Mouse (Mus musculus): ENCODE data around the gene Timm29.

Gene Timm29

DNA sequence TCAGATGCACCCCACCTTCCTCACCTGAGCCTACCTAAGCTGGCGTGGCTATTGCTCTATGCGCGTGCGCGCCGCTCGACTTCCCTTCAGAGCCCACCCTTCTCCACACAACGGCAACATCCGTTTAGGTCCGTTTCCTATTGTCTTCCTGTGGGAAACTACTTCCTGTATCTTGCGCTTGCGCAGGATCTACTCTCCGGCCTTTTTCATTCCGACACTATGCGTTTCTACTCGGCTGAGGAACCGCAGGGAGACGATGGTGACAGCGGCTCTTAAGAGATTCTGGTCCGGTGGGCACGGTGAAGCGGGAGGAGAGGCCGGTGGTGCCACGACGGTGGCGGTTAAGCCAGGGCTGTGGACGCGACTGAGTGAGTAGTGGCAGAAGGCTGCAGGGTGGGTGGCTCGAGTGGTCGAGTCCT, at the start of gene Timm29, which contains the start of gene Yipf2:
Timm29 (plus strand) TSS at position 20 of the 419 bp plus-strand sequence.
Yipf2 (minus strand) TSS at position 126 of the 419 bp plus-strand sequence.
- DNase-seq (ENCODE audit: low read depth, low spot score): peak; percentile 99

DNA sequence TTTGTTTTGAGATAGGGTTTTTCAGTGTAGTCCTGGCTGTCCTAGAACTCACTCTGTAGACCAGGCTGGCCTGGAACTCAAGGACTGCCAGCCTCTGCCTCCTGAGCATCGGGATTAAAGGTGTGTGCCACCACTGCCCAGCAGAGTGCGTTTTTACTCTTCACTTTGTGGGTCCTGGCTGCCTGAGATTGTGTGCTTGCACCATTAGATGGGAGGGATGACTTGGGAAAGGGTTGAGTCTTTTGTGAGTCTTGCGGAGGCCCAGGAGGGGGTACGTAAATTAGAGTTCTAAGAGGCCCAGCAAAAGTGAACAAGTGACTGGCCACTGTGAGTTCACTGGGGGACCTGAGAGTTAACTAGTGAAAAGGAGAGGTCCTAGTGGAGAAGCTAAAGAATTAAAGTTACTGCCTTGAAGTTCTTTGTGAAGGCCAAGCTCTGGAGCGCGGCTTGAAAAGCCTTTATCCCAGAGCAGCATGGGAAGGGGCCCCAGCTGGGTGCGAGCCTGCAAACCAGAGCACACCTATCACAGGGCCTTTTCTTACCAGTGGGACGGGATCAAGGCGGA, 47.1 kb upstream of the Timm29 start:
- DNase-seq (ENCODE audit: low read depth, low spot score): peak; percentile 98

DNA sequence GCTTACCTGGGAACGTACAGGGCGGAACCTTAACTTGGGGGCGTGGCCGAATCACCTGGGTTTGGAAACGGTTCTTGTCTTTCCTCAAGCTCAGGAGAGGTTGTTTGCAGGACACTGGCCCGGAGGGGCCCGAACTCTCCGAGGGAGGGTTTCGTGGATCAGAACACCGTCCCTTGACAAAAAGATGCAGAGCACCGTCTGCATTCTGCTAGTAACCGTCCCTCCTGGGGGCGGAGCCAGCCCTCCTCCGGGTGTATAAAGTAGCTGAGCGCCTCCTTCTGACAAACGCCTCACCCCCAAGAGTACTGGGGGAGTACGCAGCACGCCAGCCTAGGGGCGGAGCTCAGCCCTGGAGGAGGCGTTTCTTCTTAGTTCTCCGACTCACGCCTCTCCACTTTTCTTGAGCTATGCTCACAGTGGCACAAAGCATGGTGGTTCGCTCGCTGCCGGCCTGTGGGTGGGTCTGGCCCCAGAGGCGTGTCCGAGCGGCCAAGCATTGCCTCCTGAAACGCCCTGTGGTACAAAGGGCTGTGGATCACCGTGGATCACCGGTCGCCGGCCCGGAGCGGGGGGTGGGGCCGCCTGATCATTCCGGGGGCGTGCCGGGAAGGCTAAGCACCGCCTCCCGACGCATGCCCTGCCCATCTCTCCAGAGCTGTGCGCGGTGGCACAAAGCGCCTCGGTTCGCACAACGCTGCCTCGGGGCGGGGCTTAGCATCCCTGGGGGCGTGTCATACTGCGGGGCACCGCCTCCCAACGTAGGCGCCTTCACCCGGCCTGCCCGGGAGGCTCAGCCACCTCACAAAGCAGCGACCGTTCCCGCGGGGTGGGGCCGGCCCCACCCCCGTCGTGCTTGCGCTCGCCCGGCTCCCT, 46.4 kb upstream of the Timm29 start:
- peak; percentile 99 for DNase-seq (ENCODE audit: low read depth, low spot score)

DNA sequence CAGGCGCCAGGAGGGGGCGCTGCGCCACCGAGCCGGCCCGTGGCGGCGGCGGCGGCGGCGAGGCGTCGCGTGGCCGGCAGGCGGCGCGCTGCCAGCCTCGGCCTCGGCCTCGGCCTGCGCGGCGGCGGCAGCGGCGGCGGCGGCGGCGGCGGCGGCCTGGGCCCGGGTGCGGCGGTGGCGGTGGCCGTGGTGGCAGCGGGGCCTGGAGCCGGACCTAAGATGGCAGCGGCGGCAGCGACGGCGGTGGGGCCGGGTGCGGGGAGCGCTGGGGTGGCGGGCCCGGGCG, 45.8 kb upstream of the Timm29 start, which contains the start of gene Carm1:
Carm1 (plus strand) TSS at position 106 of the 286 bp plus-strand sequence.
- DNase-seq (ENCODE audit: low read depth, low spot score): no peak

DNA sequence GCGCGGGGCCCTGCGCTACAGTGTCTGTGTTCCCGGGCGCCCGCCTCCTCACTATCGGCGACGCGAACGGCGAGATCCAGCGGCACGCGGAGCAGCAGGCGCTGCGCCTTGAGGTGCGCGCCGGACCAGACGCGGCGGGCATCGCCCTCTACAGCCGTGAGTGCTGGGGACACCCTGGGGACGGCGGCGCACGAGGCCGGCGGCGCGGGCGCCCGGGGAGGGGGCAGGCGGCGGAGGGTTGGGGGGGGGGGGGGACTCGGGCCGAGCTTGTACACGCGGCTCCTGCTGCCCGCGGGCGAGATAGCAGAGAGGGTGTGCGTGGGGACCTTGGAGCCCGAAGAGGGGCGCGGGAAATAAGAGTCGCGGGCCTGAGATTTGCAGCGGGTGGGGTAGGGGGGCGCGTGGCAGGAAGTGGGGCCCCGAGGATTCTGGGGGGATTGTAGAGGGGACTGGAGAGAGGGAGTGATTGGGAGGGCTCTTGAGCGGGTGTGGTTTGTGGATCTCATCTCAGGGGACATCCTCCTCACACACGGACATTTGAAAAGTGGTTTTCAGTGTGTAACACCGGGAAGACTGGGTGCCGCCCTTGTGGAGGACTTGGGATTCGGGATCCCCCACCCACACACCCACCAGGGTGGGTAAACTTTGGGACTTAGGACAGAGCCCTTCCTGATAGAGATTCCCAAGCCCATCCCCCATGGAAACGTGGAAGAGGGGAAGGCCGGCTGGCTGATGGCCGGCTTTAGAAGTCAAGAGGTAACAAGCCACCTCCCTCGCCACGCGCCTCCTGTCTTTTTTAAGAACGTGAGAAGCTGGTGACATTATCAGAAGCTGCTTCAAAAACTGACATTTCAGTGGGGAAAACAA, 45.2 kb upstream of the Timm29 start:
- DNase-seq (ENCODE audit: low read depth, low spot score): peak; percentile 78

DNA sequence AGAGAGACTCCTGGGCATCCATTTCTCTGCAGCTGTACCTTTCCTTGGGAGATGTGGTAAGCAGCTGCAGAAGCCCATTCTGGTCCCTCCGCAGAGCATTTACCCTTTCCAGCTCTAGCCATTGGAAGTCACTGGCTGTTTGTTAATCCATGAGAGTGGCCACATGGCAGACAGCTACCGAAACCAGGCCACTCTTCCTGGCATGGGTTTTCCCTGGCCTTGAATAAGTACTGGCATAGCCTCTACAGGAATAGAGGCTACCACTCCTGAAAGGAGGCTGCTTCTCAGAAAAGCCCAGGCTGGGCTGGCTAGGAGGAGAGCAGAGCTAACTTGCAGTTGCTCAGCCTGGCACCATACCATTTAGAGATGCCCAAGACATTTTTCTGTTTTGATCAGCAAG, 41.5 kb upstream of the Timm29 start:
- DNase-seq (ENCODE audit: low read depth, low spot score): no peak

DNA sequence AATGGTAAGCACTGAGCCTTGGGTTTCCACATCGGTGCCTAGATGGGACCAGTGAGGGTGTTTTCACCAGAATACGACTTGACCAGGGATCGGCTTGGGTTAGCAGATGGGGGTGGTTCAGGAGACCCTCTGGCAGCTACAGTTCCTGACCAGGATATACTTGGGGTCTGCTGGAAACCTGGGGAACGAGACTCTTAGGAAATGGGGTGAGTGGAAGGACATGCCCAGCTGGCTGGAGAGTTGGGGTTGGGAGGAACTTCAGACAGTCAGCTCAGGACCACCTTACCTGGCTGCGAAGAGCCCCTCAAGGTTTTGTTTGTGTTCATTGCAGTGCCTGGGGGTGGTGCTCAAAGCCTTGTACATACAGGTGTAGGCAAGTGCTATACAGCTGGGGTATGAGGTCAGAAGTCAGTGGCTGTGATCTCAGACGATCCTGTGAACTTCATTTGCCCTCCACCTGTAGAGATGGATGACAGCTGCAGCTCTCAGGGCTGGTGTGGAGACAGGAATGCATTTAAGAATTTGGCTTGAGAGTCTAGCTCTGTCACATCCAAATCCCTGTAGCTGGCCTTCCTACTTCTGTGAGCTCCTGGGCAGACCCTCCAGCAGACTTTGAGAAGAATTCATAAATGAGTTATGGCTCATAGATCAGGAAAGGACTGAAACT, 38.8 kb upstream of the Timm29 start:
- DNase-seq (ENCODE audit: low read depth, low spot score): no peak

DNA sequence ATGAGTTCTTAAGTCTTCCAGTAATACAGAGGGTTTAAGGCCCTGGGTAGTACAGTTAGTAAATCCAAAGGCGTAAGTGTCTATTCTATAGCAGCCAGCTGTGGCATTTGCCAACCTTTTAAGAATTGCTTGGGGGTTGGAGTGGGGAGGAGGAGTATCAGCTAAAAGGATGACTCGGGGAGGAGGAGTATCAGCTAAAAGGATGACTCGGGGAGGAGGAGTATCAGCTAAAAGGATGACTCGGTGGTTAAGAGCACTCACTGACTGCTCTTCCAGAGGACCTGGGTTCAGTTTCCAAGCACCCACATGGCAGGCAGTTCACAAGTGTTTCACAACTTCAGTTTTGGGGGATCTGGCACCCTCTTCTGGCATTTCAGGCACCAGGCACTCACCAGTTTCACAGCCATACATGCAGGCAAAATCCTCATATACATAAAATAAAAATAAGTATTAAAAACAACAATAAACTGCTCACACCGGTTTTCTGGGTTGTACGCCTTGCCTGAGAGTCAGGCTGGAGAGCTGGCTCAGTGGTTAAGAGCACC, 37.3 kb upstream of the Timm29 start:
- DNase-seq (ENCODE audit: low read depth, low spot score): peak; percentile 41

DNA sequence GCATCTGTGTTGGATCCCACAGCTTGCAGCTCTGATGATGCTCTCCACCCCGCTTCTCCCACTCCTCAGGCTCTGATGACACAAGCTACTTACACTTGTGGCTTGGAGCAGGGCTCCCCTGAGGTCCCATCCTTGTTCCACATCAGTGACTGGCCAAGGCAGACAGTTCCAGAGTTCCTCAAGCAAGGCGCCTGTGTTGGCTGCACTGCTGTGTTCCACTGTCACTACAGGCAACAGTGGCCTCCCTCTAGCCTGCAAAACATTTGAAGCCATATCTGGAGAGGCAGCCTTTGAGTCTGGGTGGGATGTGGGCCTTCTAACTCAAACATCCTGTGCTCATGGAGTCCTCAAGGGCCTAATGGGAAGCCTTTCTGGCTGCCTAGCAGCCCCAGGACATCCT, 35.5 kb upstream of the Timm29 start:
- DNase-seq (ENCODE audit: low read depth, low spot score): no peak

DNA sequence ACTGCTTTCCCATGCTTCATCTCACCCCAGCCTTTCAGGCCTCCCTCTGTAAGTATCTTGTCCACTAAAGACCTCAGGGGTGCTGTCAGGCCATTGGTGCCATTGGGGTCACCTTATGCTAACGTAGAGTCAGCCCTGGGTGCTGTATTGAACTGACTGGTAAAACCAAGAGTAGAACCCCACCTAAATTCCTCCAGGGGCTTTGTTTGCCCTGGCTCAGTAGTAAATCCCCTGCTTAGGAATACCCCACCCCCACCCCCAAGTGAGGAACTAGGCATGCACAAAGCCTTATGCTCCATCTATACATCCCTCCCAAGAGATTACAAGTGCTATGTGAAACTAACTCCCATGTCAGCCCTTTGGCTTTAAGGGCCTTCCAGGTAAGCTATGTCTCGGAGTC, 35.0 kb upstream of the Timm29 start:
- peak; percentile 84 for DNase-seq (ENCODE audit: low read depth, low spot score)

DNA sequence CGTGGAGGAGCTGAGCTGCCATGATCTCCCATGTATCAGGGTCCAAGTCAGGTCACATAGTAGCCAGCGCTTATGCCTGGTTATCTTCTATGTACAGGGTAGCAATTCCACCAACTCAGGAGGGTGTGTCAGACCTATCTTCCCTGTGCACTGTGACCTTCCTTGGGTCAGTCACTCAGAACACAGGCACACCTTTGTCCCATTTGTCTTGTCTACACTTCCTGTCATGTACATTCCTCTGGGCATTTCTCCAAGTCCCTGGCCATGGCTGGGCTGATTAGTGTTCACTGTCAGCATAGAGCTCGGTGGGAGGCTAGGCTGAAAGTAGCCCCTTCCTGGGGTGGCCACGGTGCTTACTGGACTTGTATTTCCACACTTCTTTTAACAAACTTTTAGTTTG, 34.2 kb upstream of the Timm29 start:
- peak; percentile 52 for DNase-seq (ENCODE audit: low read depth, low spot score)

DNA sequence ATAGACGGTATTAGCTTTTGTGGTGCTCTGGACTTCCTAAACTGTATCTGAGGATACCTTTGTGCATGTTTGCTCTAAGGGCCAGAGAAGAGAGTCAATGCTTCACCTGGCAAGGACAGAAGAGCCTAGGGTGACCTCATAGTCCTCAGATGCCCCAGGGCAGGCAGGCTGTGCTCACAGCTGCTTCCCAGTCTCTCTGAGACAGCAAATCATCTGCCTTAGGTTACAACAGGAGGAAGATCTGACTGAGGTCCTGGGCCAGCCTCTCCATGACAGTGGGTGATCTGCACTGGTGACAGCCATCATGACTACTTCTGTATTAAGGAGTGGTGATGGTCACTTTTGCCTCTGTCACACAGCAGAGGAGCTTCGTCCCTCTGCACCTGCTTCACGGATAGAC, 33.4 kb upstream of the Timm29 start:
- DNase-seq (ENCODE audit: low read depth, low spot score): no peak

DNA sequence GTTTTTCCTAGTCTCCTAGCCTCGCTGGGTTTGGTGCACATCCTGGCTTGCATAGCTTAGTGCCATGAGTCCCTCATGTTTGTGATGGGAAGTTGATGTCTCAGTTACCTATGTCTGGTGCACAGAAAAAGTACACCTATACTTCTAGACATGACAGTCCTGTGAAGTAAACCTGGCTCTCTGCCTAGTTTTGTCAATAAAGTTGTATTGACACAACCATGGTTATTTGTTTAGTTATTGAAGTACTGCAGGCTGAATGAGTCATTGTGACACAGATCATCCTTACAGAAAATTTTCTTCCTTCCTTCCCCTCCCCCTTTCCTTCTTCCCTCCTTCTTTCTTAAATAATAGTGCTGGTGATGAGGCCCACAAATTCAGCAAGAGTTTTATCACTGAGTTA, 28.1 kb upstream of the Timm29 start:
- no peak for DNase-seq (ENCODE audit: low read depth, low spot score)

DNA sequence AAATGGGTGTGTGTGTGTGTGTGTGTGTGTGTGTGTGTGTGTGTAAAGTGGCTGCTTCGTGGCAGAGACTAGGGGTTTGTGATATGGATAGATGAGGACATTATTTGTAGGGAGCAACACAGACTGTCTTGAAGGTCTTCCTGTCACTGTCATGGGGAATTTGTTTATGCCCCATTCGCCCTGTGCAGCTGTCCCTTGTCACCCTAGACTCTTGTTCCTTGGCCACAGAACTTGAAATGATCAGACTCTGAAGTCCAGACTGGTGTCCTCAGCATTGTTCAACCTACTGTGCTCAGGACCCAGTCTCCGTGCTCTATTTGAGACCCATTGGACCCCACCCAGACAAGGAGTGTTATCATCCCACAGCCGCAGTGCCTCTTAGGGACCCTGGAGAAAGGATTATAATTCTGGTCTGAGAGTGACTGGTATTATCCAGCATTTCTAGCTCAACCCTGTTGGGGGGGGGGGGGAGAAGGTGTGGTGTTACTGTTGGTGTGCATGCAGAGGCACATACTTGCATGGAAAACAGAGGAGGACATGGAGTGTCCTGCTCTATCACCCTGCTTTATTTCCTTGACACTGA, 27.4 kb upstream of the Timm29 start:
- no peak for DNase-seq (ENCODE audit: low read depth, low spot score)

DNA sequence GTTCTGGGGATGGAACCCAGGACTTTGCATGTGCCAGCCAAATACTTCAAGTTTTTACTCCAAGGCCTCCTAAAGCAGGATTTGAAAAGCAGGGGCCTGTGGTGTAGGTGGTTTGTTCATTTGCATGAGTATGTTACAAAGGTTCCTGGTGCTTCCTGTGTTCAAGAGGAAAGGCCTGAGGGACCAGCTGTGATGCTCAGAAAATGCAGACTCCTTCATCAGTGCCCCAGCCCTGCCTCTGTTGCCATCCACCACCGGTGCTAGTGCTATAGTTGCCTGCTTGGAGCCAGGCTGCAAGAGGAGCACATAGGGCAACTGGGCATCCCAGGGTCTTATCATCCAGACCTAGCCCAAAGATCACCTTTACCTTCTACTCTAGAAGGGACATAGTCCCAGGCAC, 26.0 kb upstream of the Timm29 start:
- DNase-seq (ENCODE audit: low read depth, low spot score): no peak

DNA sequence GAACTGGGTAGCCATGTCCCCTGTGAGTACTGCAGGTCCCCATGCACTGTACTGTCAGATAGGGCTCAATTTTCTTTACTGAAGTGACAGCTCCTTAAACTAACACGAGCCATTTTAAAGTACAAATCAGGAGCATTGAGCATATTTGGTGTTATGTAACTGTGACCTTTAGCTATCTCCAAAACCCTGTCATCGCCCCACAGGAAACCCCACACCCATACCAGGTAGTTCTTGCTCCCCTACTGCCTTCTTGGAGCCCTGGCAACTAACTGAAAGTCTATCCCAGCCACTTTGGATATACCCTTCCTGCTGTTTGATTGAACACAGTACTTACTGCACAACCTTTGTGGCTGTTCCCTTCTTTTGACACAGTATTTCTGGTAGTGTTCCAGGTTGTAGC, 25.5 kb upstream of the Timm29 start:
- no peak for DNase-seq (ENCODE audit: low read depth, low spot score)

DNA sequence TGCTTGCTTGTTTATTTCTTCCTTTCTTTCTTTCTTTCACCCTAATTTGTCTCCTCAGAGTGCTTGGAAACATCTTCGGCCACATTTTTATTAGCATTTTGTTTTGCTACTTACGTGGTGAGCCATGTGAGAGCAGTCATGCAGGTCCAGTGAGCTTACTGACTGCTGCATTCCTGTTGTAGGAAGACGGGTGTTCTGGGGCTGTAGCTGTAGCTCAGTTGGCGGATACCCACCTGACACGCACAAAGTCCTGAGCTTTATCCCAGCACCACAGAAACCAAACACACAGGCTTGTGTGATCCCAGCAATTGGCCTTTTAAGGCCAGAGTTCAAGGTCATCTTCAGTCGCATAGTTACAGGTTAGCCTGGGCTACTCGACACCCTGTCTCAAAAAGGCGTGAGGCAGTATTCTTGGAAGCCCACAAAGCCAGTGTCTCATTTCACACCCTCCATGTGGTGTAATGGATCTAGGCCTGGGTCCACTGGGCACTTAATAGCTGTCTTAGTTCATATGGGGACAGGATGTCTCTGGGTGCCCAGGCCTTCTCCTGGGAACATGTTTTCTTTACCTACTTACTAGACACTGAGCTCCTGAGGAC, 23.8 kb upstream of the Timm29 start:
- DNase-seq (ENCODE audit: low read depth, low spot score): peak; percentile 38

DNA sequence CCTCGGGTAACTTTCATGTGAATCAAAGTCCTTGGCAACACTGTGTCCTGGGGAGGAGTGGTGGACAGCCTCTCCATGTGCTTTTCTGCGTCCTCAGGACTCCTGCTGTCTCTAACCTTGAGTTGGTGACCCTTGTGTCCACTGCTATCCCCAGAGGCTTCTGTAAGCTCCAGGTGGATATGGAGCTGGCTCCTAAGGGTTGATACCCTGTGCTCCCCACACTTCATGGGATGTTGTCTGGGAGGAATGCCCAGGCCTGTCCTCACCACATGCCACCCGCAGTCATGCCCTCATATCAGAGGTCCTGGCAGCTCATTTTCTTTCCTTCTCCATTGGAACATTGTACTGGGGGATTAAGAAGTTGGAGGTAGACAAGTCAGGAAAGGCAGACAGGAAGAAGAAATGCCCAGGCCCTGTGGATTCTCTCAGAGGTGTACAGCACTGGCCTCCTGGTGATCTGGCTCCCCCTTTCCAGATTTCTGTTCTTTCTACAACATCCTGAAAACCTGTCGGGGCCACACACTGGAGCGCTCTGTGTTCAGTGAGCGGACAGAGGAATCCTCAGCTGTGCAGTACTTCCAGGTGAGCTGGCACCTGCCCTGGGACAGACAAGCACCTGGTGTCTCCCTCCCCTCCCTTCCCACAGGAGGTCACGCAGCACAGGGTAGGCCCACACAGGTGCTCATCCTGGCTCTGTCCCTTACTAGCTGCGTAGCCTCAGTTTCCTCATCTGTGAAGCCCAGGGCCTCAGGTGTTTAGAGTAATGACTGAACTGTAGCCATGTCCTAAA, 18.3 kb upstream of the Timm29 start:
- no peak for DNase-seq (ENCODE audit: low read depth, low spot score)

DNA sequence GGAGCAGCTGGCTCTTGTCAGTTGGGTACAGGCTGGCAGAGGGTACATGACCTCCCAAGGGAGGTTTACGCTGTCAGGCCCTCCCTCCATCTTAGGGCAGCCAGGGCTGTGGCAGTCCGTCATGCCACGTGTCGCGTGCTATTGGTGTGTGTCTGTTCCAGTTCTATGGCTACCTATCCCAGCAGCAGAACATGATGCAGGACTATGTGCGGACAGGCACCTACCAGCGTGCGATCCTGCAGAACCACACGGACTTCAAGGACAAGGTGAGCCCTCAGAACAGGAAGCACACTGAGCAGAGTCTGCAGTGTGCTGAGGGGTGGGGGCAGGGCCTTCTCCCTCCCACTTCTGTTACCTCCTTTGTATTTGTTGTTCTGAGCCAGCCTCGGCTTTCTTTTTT, 17.3 kb upstream of the Timm29 start:
- DNase-seq (ENCODE audit: low read depth, low spot score): no peak

DNA sequence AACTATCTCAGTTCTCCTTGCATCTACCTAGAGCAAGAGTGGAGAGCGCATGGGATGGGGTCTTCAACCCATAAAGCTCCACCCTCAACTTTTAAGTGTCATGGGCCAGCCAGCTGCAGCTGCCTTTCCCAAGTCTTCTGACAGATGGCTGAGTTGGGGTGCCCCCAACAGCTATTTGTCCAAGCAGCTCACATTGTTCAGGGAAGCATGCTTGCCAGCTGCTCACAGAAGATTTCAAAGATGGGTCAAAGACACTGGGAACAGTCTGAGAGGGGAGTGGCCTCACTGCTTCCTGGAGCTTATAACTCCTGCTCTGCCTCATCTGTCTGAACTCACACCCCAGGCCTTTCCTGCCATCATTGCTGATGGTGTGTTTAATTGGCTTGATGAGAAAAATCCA, 16.2 kb upstream of the Timm29 start:
- no peak for DNase-seq (ENCODE audit: low read depth, low spot score)

All from R1 (cell line).